Mouse (Mus musculus) gastrocnemius, postnatal 4 days (tissue): ENCODE measurements around the gene Dgki. TPM values are rescaled to one million over a fixed set of nuclear protein-coding genes. Genes with fewer than 3 reads are reported as not detected.
A peak's percentile ranks its signal among the peaks of the same experiment; 100 is the strongest.

Source experiments
- DNase-seq, 2 experiments: peaks; one replicate each; pipeline ENCODE4 v3.0.0; 2021 to 2022; ENCODE audit warnings: low spot score in 2 of 2, mixed read lengths in 2 of 2
- total RNA-seq, 2 experiments: library from RNA; stranded (reverse); gene quantifications; 2 replicates each; pipeline ENCODE4 v1.2.3; 2021

Dgki gene
- total RNA-seq, 2 experiments from 2014 or later = 1.1 to 1.9 TPM

- no peak for DNase-seq
These were observed 231.2 kb downstream of the Dgki start for GRCm38 (mm10) chr6:37068737-37069136.

GRCm38 (mm10) chr6:37067357-37067756 is 232.6 kb downstream of the Dgki start:
- DNase-seq = no peak

GRCm38 (mm10) chr6:37064214-37064830 is 235.7 kb downstream of the Dgki start:
- DNase-seq = no peak

GRCm38 (mm10) chr6:37063266-37063665 is 236.7 kb downstream of the Dgki start:
- no peak for DNase-seq

GRCm38 (mm10) chr6:37060114-37060513 is 239.9 kb downstream of the Dgki start:
- no peak for DNase-seq

- no peak for DNase-seq
These were observed 242.0 kb downstream of the Dgki start for GRCm38 (mm10) chr6:37057957-37058356.

GRCm38 (mm10) chr6:37057536-37057935 is 242.4 kb downstream of the Dgki start:
- no peak for DNase-seq

GRCm38 (mm10) chr6:37055634-37056033 is 244.3 kb downstream of the Dgki start:
- DNase-seq = no peak

GRCm38 (mm10) chr6:37055128-37055527 is 244.9 kb downstream of the Dgki start:
- no peak for DNase-seq

GRCm38 (mm10) chr6:37054435-37055020 is 245.5 kb downstream of the Dgki start:
- no peak for DNase-seq

GRCm38 (mm10) chr6:37053411-37053810 is 246.6 kb downstream of the Dgki start:
- no peak for DNase-seq

- DNase-seq = no peak
These were observed 248.3 kb downstream of the Dgki start for GRCm38 (mm10) chr6:37051652-37052051.

- DNase-seq = no peak
These were observed 248.8 kb downstream of the Dgki start for GRCm38 (mm10) chr6:37051150-37051549.

- DNase-seq = no peak
These were observed 252.3 kb downstream of the Dgki start for GRCm38 (mm10) chr6:37047611-37048129.

GRCm38 (mm10) chr6:37046152-37046788 is 253.7 kb downstream of the Dgki start:
- DNase-seq = peak in 1 of 2 experiments; percentile 54

GRCm38 (mm10) chr6:37044796-37045195 is 255.2 kb downstream of the Dgki start:
- no peak for DNase-seq

- DNase-seq = no peak
These were observed 261.5 kb downstream of the Dgki start for GRCm38 (mm10) chr6:37038444-37038843.

GRCm38 (mm10) chr6:37037115-37037908 is 262.7 kb downstream of the Dgki start:
- peak in 1 of 2 experiments; percentile 52 for DNase-seq

GRCm38 (mm10) chr6:37035681-37036080 is 264.3 kb downstream of the Dgki start:
- DNase-seq = no peak

- DNase-seq = no peak
These were observed 269.0 kb downstream of the Dgki start for GRCm38 (mm10) chr6:37030986-37031385.

- DNase-seq = no peak
These were observed 269.6 kb downstream of the Dgki start for GRCm38 (mm10) chr6:37030402-37030801.

GRCm38 (mm10) chr6:37028841-37029240 is 271.1 kb downstream of the Dgki start:
- no peak for DNase-seq
